ENCODE assay signal across 8 mouse cellular contexts in genomic region chr7:134937927-134938609, GRCm38 (mm10). TPM values are rescaled to one million over a fixed set of nuclear protein-coding genes. Genes with fewer than 3 reads are reported as not detected.
DNase-seq lines count a peak whose midpoint lies in the region; ATAC-seq and TF ChIP-seq lines count a peak whose summit lies in the region.

Fam196a (minus strand) TSS chr7:134938430.

- peak; percentile 70 for TF ChIP-seq CTCF in layer of hippocampus, adult 2 months (conservative IDR thresholded peaks at IDR 0.05)

- H3K4me1 ChIP-seq in embryonic facial prominence, embryonic 10.5 days, result peaks cover 28% of the 10 kb centered on the region
- peaks cover 3 to 16% of the 10 kb centered on the region in 2 experiments; a peak in 3 of 4 replicates for H3K4me1 ChIP-seq in heart, embryonic 14.5 days (ENCODE audit: control insufficient read depth in 2 of 2, insufficient read depth in 2 of 2, low read length in 2 of 2)
- H3K4me1 ChIP-seq in liver, embryonic 15.5 days (replicated peaks), result peaks cover 4% of the 10 kb centered on the region
- peaks cover 35% of the 10 kb centered on the region for H3K4me1 ChIP-seq in neural tube, embryonic 15.5 days

- H3K9ac ChIP-seq in heart, embryonic 14.5 days (ENCODE audit: low read length), result peak within 1 kb of the TSS; percentile 61
- H3K9ac ChIP-seq in liver, embryonic 15.5 days, result no peak within 1 kb of the TSS
- peak within 1 kb of the TSS; percentile 76 for H3K9ac ChIP-seq in neural tube, embryonic 15.5 days (replicated peaks)

- H3K27me3 ChIP-seq in embryonic facial prominence, embryonic 10.5 days (replicated peaks; ENCODE audit: low read depth, poor library complexity, severe bottlenecking), result peaks cover 42% of the 10 kb centered on the region
- H3K27me3 ChIP-seq in heart, embryonic 14.5 days (ENCODE audit: control insufficient read depth, insufficient read depth, low read length), result peaks cover 36% of the 10 kb centered on the region
- peaks cover 34% of the 10 kb centered on the region for H3K27me3 ChIP-seq in liver, embryonic 15.5 days
- 0 out of 2 replicates have a peak, but pooled peaks cover 7% of the 10 kb centered on the region for H3K27me3 ChIP-seq in neural tube, embryonic 15.5 days (replicated peaks)

- H3K4me2 ChIP-seq in heart, embryonic 14.5 days (ENCODE audit: low read length), result peak within 1 kb of the TSS; percentile 98
- H3K4me2 ChIP-seq in liver, embryonic 15.5 days, result peak within 1 kb of the TSS; percentile 50
- peak within 1 kb of the TSS; percentile 92 for H3K4me2 ChIP-seq in neural tube, embryonic 15.5 days

- H3K27ac ChIP-seq in embryonic facial prominence, embryonic 10.5 days (replicated peaks), result peak within 1 kb of the TSS; percentile 72; the same call in 1 of the 2 replicates
- no peak within 1 kb of the TSS for H3K27ac ChIP-seq in heart, embryonic 14.5 days (replicated peaks in 1 of 2; ENCODE audit: control insufficient read depth in 1 of 2, insufficient read depth in 1 of 2, low read depth in 2 of 2, low read length in 2 of 2)
- H3K27ac ChIP-seq in layer of hippocampus, adult 2 months, result peak within 1 kb of the TSS; percentile 79
- no peak within 1 kb of the TSS for H3K27ac ChIP-seq in liver, embryonic 15.5 days (replicated peaks)
- H3K27ac ChIP-seq in neural tube, embryonic 15.5 days (replicated peaks), result peak within 1 kb of the TSS; percentile 76

- WGBS in embryonic facial prominence, embryonic 10.5 days, result under 1% methylated on average over 70 of the region's 71 CpGs
- under 1% methylated on average over 42 of the region's 71 CpGs for WGBS in heart, embryonic 14.5 days
- WGBS in liver, embryonic 15.5 days (ENCODE audit: insufficient replicate concordance), result 2% methylated on average over 69 of the region's 71 CpGs
- 1% methylated on average over 24 of the region's 71 CpGs for WGBS in neural tube, embryonic 15.5 days

- ATAC-seq in heart, embryonic 14.5 days (ENCODE audit: insufficient number of reproducible peaks, insufficient read depth, low FRiP score, low read depth), result peak; percentile 67
- no peak for ATAC-seq in liver, embryonic 15.5 days (ENCODE audit: insufficient read depth)
- peak; percentile 89 for ATAC-seq in neural tube, embryonic 15.5 days (ENCODE audit: low FRiP score)

- DNase-seq in heart, adult 11 months, result peak; percentile 92
- no peak for DNase-seq in heart, adult 9 months (ENCODE audit: low spot score in 2 of 2)
- DNase-seq in embryonic facial prominence, embryonic 10.5 days (ENCODE audit: low spot score), result peak; percentile 83
- DNase-seq in layer of hippocampus, adult 2 months (ENCODE audit: low spot score in 2 of 2), result peak; percentile 67 to 69
- no peak for DNase-seq in spleen, postnatal 10 days (ENCODE audit: low spot score in 2 of 2)

- H3K4me3 ChIP-seq in embryonic facial prominence, embryonic 10.5 days, result peak within 1 kb of the TSS; percentile 70
- H3K4me3 ChIP-seq in heart, embryonic 14.5 days (ENCODE audit: control insufficient read depth in 1 of 2, insufficient read depth in 1 of 2, low read depth in 1 of 2, low read length in 2 of 2), result peak within 1 kb of the TSS; percentile 33 to 57
- peak within 1 kb of the TSS; percentile 61 for H3K4me3 ChIP-seq in layer of hippocampus, adult 2 months
- H3K4me3 ChIP-seq in liver, embryonic 15.5 days (replicated peaks), result peak within 1 kb of the TSS; percentile 33
- H3K4me3 ChIP-seq in neural tube, embryonic 15.5 days (replicated peaks), result peak within 1 kb of the TSS; percentile 66

- H3K9me3 ChIP-seq in embryonic facial prominence, embryonic 10.5 days, result no peaks in the 10 kb centered on the region
- H3K9me3 ChIP-seq in heart, embryonic 14.5 days (ENCODE audit: control insufficient read depth, low read length), result no peaks in the 10 kb centered on the region
- H3K9me3 ChIP-seq in liver, embryonic 15.5 days (replicated peaks), result no peaks in the 10 kb centered on the region
- H3K9me3 ChIP-seq in neural tube, embryonic 15.5 days (replicated peaks), result no peaks in the 10 kb centered on the region

- no peaks in the 10 kb centered on the region for H3K36me3 ChIP-seq in embryonic facial prominence, embryonic 10.5 days (replicated peaks)
- H3K36me3 ChIP-seq in heart, embryonic 14.5 days (ENCODE audit: control insufficient read depth, insufficient read depth, low read length), result no peaks in the 10 kb centered on the region
- H3K36me3 ChIP-seq in liver, embryonic 15.5 days (replicated peaks), result no peaks in the 10 kb centered on the region
- no peaks in the 10 kb centered on the region for H3K36me3 ChIP-seq in neural tube, embryonic 15.5 days

RNA-seq across cellular contexts. Expression of gene Fam196a, which starts in this region (rescaled TPM):
- 2.1 and 2.7 TPM in 2 replicates for polyA plus RNA-seq in embryonic facial prominence, embryonic 10.5 days (2016; fragmentation: Nextera tagmentation; extraction: Ambion mirVana)
- 1.6 TPM in 2 replicates for polyA plus RNA-seq in heart, embryonic 14.5 days (2014; fragmentation: Nextera tagmentation; extraction: Ambion mirVana)
- total RNA-seq in layer of hippocampus, adult 2 months (2021), result 10 to 100 TPM; 10.2 to 10.7 TPM
- polyA plus RNA-seq in liver, embryonic 15.5 days (2015; fragmentation: Nextera tagmentation; extraction: Ambion mirVana), result 0.13 and 0.22 TPM in 2 replicates
- polyA plus RNA-seq in neural tube, embryonic 15.5 days (2015; fragmentation: Nextera tagmentation; extraction: Ambion mirVana), result 10.4 and 11.4 TPM in 2 replicates

Comparison
In these comparisons a context has a peak if more than half of its experiments do, and no peak if none do; other contexts are left out.
1. DNase-seq: peak in heart, adult 11 months (single experiment), embryonic facial prominence, embryonic 10.5 days (single experiment) and layer of hippocampus, adult 2 months (2 of 2); none in heart, adult 9 months (0 of 2) and spleen, postnatal 10 days (0 of 2).
2. H3K27ac ChIP-seq: peak in embryonic facial prominence, embryonic 10.5 days (single experiment), layer of hippocampus, adult 2 months (single experiment) and neural tube, embryonic 15.5 days (single experiment); none in heart, embryonic 14.5 days (0 of 2) and liver, embryonic 15.5 days (single experiment).
3. Peak in every context shown above with its lines, with median percentiles within 50 percentile points of each other: H3K4me3 ChIP-seq and H3K4me2 ChIP-seq.